Mouse (Mus musculus): ENCODE measurements around the gene Ifitm7.

DNA sequence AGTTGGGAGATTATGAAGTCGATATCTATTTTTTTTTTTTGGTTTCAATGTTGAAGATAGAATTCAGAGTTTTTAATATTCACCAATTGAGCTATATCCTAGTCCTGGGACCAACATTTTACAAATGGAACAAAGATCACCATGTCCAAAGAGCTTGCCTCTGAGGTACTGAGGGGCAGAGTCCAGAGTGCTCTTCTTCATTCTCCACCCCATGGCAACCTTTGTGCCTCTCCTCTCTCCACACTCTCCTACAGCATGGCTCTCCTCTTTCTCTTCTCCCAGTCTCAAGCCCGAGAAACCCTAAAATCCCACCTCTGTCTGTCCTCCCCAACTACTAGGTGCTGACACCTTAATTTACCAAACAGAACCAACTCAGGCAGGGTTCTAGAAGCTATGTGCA is 18.0 kb upstream of the Ifitm7 start:
- TF ChIP-seq CTCF (IDR thresholded peaks at IDR 0.05; ENCODE audit: insufficient read depth, low read length), result no peak
- no peak for TF ChIP-seq POLR2A (IDR thresholded peaks at IDR 0.05; ENCODE audit: borderline replicate concordance, extremely low read depth, low read depth, low read length)

Data from lung, adult 2 months (tissue).